Mouse (Mus musculus): ENCODE measurements around the gene Blcap. TPM values are rescaled to one million over a fixed set of nuclear protein-coding genes. Genes with fewer than 3 reads are reported as not detected.

The Blcap gene
- polyA plus RNA-seq, 1 experiment from 2014 or later = 46.1 TPM

DNA sequence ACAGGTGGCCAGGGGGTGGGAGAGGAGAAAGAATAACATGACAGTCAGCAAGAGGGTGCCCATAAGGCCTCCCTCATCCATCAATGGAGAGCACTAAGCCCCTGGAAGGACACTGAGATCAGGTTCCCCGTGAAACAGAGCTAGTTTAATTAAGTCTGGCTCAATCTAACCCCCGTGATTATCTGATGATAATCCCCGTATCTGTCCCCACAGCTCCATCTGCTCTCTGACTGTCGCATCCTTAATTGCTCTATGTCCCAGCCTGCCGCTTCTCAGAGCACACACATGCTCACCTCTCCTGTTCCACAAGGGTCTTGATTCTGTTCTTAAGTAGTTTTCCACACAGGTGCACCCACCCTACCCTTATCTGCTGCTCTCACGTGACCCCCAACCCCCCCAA is 53.5 kb downstream of the Blcap start:
- H3K9me3 ChIP-seq (replicated peaks; ENCODE audit: low read length) = no peaks in the 10 kb centered on the region
- DNase-seq (ENCODE audit: low spot score) = no peak
- no peak overlapping the region for H3K4me2 ChIP-seq (ENCODE audit: low read length)

DNA sequence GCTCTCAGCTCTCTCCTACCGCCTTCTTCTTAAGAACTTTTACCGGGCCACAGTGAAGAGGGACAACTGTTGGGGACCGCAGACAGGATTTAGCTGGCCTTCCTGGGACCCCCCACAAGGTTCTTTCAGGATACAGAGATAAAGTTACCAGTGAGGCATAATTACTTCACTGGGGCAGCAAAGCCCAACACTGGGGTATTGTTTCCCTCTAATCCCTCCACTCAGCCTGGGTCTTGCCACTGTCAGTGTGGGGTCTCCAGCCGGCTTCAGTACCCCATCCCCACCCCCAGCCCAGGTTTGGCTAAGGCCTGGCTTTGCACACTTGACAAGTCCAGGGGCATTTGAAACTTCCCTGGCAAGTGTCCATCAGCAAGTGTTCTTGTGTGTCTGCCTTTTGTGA is 56.7 kb downstream of the Blcap start:
- DNase-seq (ENCODE audit: low spot score) = no peak
- H3K9ac ChIP-seq (ENCODE audit: low read depth, low read length) = no peak overlapping the region
- no peak overlapping the region for H3K4me2 ChIP-seq (ENCODE audit: low read length)
- ATAC-seq (replicated peaks; ENCODE audit: low FRiP score, low read depth) = no peak
- H3K4me1 ChIP-seq (replicated peaks; ENCODE audit: insufficient read depth, low read length) = no peaks in the 10 kb centered on the region
- TF ChIP-seq CTCF (IDR thresholded peaks at IDR 0.05; ENCODE audit: low read depth) = no peak
- H3K36me3 ChIP-seq (ENCODE audit: insufficient read depth, low read length) = no peaks in the 10 kb centered on the region
- 8% methylated on average over 4 of the region's 4 CpGs for WGBS
- no peaks in the 10 kb centered on the region for H3K27me3 ChIP-seq (ENCODE audit: insufficient read depth, low read length)
- no peak overlapping the region for H3K4me3 ChIP-seq (replicated peaks; ENCODE audit: low read depth, low read length)
- no peaks in the 10 kb centered on the region for H3K9me3 ChIP-seq (replicated peaks; ENCODE audit: low read length)
- H3K27ac ChIP-seq = no peak overlapping the region

More for the DNA sequence above, 53.5 kb downstream of the Blcap start:
- H3K27ac ChIP-seq = no peak overlapping the region
- ATAC-seq (replicated peaks; ENCODE audit: low FRiP score, low read depth) = no peak
- no peaks in the 10 kb centered on the region for H3K27me3 ChIP-seq (ENCODE audit: insufficient read depth, low read length)
- no peak overlapping the region for H3K9ac ChIP-seq (ENCODE audit: low read depth, low read length)
- H3K36me3 ChIP-seq (ENCODE audit: insufficient read depth, low read length) = no peaks in the 10 kb centered on the region
- TF ChIP-seq CTCF (IDR thresholded peaks at IDR 0.05; ENCODE audit: low read depth) = no peak
- no peaks in the 10 kb centered on the region for H3K4me1 ChIP-seq (replicated peaks; ENCODE audit: insufficient read depth, low read length)
- 66% methylated on average over 6 of the region's 6 CpGs for WGBS
- no peak overlapping the region for H3K4me3 ChIP-seq (replicated peaks; ENCODE audit: low read depth, low read length)

DNA sequence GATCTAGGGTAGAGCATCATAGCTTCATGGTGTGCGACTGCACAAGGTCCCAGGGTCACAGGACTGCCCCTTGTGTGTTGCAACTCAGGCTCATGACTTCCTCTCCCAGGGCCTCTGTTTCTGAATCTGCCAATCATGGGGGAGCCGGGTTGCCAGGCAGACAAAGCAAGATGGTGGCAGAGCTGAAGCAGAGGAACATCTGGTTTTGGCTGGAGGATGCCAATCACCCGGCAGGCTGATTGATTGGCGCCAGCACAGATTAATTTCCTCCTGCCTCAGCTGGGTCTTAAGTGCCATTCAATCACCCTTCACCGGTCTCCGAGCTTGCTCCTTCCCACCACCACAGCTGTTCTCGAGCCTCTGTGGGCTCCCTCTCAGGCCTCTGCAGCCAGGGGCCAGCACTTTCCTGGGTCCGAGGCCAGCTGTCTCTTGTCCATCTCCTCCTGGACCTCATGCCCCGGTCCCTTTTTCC is 57.3 kb downstream of the Blcap start:
- TF ChIP-seq CTCF (IDR thresholded peaks at IDR 0.05; ENCODE audit: low read depth) = no peak

DNA sequence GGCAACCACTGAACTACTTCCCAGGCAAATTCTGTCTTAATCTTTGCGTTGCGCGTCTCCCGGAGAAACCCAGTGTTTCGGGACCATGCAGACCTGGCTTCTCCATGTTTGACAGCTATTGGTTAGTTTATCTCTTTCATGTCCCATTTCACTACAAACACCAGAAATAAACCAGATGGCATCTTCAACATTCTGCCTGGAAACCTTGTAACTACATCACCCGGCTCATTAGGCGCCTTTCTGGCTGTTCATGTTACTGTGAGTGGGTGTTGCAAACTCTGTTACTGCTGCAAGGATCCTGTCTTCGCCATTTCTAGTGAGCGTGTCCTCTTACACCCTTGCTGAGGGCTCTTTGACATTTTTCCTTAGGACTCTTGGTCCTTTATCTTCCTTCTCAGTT is 58.2 kb downstream of the Blcap start:
- H3K9ac ChIP-seq (ENCODE audit: low read depth, low read length) = no peak overlapping the region
- no peaks in the 10 kb centered on the region for H3K4me1 ChIP-seq (replicated peaks; ENCODE audit: insufficient read depth, low read length)
- no peaks in the 10 kb centered on the region for H3K27me3 ChIP-seq (ENCODE audit: insufficient read depth, low read length)
- no peaks in the 10 kb centered on the region for H3K36me3 ChIP-seq (ENCODE audit: insufficient read depth, low read length)
- no peaks in the 10 kb centered on the region for H3K9me3 ChIP-seq (replicated peaks; ENCODE audit: low read length)
- H3K4me2 ChIP-seq (ENCODE audit: low read length) = no peak overlapping the region
- DNase-seq (ENCODE audit: low spot score) = peak; percentile 30
- no peak for TF ChIP-seq CTCF (IDR thresholded peaks at IDR 0.05; ENCODE audit: low read depth)
- WGBS = 75% methylated on average over 9 of the region's 9 CpGs
- no peak overlapping the region for H3K27ac ChIP-seq
- no peak for ATAC-seq (replicated peaks; ENCODE audit: low FRiP score, low read depth)
- H3K4me3 ChIP-seq (replicated peaks; ENCODE audit: low read depth, low read length) = no peak overlapping the region

More for the DNA sequence above, 57.3 kb downstream of the Blcap start:
- no peak overlapping the region for H3K9ac ChIP-seq (ENCODE audit: low read depth, low read length)
- H3K27me3 ChIP-seq (ENCODE audit: insufficient read depth, low read length) = no peaks in the 10 kb centered on the region
- H3K36me3 ChIP-seq (ENCODE audit: insufficient read depth, low read length) = no peaks in the 10 kb centered on the region
- ATAC-seq (replicated peaks; ENCODE audit: low FRiP score, low read depth) = no peak; the same call in 1 of the 2 replicates
- DNase-seq (ENCODE audit: low spot score) = no peak
- no peaks in the 10 kb centered on the region for H3K4me1 ChIP-seq (replicated peaks; ENCODE audit: insufficient read depth, low read length)
- no peak overlapping the region for H3K4me2 ChIP-seq (ENCODE audit: low read length)
- H3K27ac ChIP-seq = no peak overlapping the region
- no peaks in the 10 kb centered on the region for H3K9me3 ChIP-seq (replicated peaks; ENCODE audit: low read length)
- WGBS = 34% methylated on average over 9 of the region's 9 CpGs
- no peak overlapping the region for H3K4me3 ChIP-seq (replicated peaks; ENCODE audit: low read depth, low read length)

DNA sequence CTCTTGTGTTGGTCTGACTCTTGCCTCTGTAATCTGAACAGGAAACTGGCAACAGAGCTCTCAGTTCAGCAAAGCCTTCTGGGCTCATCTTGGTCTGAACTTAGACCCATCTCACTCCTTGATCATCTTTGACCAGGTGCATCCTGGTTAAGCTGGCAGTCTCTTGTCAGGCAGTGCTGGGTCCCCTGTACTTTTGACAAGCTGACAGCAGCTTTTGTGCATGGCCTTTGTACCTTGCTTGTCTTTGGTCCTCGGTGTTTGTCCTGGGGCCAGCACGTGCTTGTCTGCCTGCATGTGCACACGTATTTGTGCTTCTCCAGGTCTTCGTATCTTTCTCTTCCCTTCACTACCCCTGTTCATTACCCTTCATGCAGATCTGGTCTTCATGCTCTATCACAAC is 61.0 kb downstream of the Blcap start:
- ATAC-seq (replicated peaks; ENCODE audit: low FRiP score, low read depth) = 0 out of 2 replicates have a peak, but pooled peaks have one; percentile 40
- no peak overlapping the region for H3K9ac ChIP-seq (ENCODE audit: low read depth, low read length)
- DNase-seq (ENCODE audit: low spot score) = no peak
- no peaks in the 10 kb centered on the region for H3K9me3 ChIP-seq (replicated peaks; ENCODE audit: low read length)
- WGBS = 83% methylated on average over 4 of the region's 4 CpGs
- no peaks in the 10 kb centered on the region for H3K4me1 ChIP-seq (replicated peaks; ENCODE audit: insufficient read depth, low read length)
- no peak overlapping the region for H3K4me2 ChIP-seq (ENCODE audit: low read length)
- TF ChIP-seq CTCF (IDR thresholded peaks at IDR 0.05; ENCODE audit: low read depth) = no peak
- no peaks in the 10 kb centered on the region for H3K36me3 ChIP-seq (ENCODE audit: insufficient read depth, low read length)
- no peak overlapping the region for H3K27ac ChIP-seq
- H3K4me3 ChIP-seq (replicated peaks; ENCODE audit: low read depth, low read length) = no peak overlapping the region
- H3K27me3 ChIP-seq (ENCODE audit: insufficient read depth, low read length) = no peaks in the 10 kb centered on the region

DNA sequence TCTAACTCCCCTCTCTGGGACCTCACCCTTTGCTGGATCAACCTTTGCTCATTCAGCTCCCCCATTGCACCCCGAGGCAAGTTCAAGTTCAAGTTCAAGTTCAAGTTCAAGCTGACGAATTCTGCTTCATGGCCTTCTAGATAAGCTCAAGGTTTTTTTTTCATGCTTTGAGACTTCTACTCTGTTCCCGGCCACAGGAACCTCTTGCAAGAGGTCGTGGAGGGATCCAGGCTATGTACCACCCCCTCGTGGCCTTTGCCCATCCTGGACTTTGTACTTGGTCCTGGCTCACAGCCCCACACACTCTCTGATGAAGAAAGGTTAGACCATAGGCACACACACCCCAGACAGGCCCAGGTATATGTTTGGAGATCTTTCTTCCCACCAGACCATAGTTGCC is 61.9 kb downstream of the Blcap start:
- no peak for DNase-seq (ENCODE audit: low spot score)
- 61% methylated on average over 5 of the region's 5 CpGs for WGBS
- no peak for TF ChIP-seq CTCF (IDR thresholded peaks at IDR 0.05; ENCODE audit: low read depth)
- H3K9ac ChIP-seq (ENCODE audit: low read depth, low read length) = no peak overlapping the region
- no peaks in the 10 kb centered on the region for H3K27me3 ChIP-seq (ENCODE audit: insufficient read depth, low read length)
- no peaks in the 10 kb centered on the region for H3K36me3 ChIP-seq (ENCODE audit: insufficient read depth, low read length)
- no peaks in the 10 kb centered on the region for H3K4me1 ChIP-seq (replicated peaks; ENCODE audit: insufficient read depth, low read length)
- H3K27ac ChIP-seq = no peak overlapping the region
- peak; percentile 46; the same call in 1 of the 2 replicates for ATAC-seq (replicated peaks; ENCODE audit: low FRiP score, low read depth)
- H3K4me2 ChIP-seq (ENCODE audit: low read length) = no peak overlapping the region
- H3K9me3 ChIP-seq (replicated peaks; ENCODE audit: low read length) = no peaks in the 10 kb centered on the region
- H3K4me3 ChIP-seq (replicated peaks; ENCODE audit: low read depth, low read length) = no peak overlapping the region

DNA sequence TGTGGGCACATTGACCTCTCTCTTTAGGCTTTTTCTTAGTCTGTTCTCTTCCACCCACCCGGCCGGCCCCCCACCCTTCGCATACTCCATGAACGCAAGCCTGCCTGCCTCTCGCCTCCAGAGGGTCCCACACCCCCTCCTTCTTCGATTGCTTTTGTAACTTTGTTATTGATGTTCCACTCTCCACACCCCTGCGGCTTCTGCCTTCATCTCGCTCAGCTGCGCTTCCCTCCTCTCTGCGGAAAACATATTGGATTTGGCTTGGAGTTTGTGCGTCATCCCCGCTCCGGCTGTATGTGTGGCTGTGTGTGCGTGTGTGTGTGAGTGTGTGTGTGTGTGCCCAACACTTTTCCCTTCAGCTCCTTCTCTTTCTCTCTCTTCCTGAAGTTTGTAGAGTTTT is 64.3 kb downstream of the Blcap start:
- Histone ChIP-seq H3K4me2 (ENCODE audit: low read length) (0 out of 2 replicates have a peak overlapping the region, but pooled peaks have one; percentile 2), H3K9ac (ENCODE audit: low read depth, low read length) (no peak overlapping the region)

More for the DNA sequence above, 64.3 kb downstream of the Blcap start:
- Histone ChIP-seq H3K36me3 (ENCODE audit: insufficient read depth, low read length) (no peaks in the 10 kb centered on the region), H3K4me1 (replicated peaks; ENCODE audit: insufficient read depth, low read length) (no peaks in the 10 kb centered on the region), H3K4me3 (replicated peaks; ENCODE audit: low read depth, low read length) (no peak overlapping the region), H3K27me3 (ENCODE audit: insufficient read depth, low read length) (no peaks in the 10 kb centered on the region), H3K9me3 (replicated peaks; ENCODE audit: low read length) (no peaks in the 10 kb centered on the region), H3K27ac (no peak overlapping the region)
- no peak for DNase-seq (ENCODE audit: low spot score)
- TF ChIP-seq CTCF (IDR thresholded peaks at IDR 0.05; ENCODE audit: low read depth) = no peak
- WGBS = 35% methylated on average over 14 of the region's 14 CpGs
- ATAC-seq (replicated peaks; ENCODE audit: low FRiP score, low read depth) = no peak

Small RNAs within 50 kb of the gene (microRNA-seq; reads per million reads assigned to microRNA genes)
- 2.6 reads per million, percentile 5 among the genes with 10 or more reads in this experiment for gene Gm23134

Other genes starting within 250 kb of the Blcap start
- gene Ghrh, start 223.8 kb downstream of the Blcap start, polyA plus RNA-seq (2015; fragmentation: Nextera tagmentation; extraction: Ambion mirVana) = not detected in 2 replicates
- gene Manbal, start 203.7 kb downstream of the Blcap start, polyA plus RNA-seq (2015; fragmentation: Nextera tagmentation; extraction: Ambion mirVana) = 77.9 and 78.4 TPM in 2 replicates
- gene Src, start 152.8 kb downstream of the Blcap start, polyA plus RNA-seq (2015; fragmentation: Nextera tagmentation; extraction: Ambion mirVana) = 14.0 TPM in 2 replicates
- 80.4 and 85.9 TPM in 2 replicates for gene Nnat, start 11.2 kb downstream of the Blcap start, polyA plus RNA-seq (2015; fragmentation: Nextera tagmentation; extraction: Ambion mirVana)
- 46.3 and 51.8 TPM in 2 replicates for gene Ctnnbl1, start 166.1 kb upstream of the Blcap start, polyA plus RNA-seq (2015; fragmentation: Nextera tagmentation; extraction: Ambion mirVana)

All from kidney, postnatal 0 days (tissue).